Mouse (Mus musculus): ENCODE measurements around the gene Gna11.

Gna11 gene

GRCm38 (mm10) chr10:81542727-81543460 is 2.1 kb downstream of the Gna11 start:
- DNase-seq (ENCODE audit: low read depth) = no peak

- no peak for DNase-seq (ENCODE audit: low read depth)
Observed at GRCm38 (mm10) chr10:81541803-81542202, 3.2 kb downstream of the Gna11 start.

GRCm38 (mm10) chr10:81541363-81541762 is 3.6 kb downstream of the Gna11 start:
- DNase-seq (ENCODE audit: low read depth) = no peak

GRCm38 (mm10) chr10:81538321-81539048 is 6.5 kb downstream of the Gna11 start:
- no peak for DNase-seq (ENCODE audit: low read depth)

GRCm38 (mm10) chr10:81537429-81537828 is 7.6 kb downstream of the Gna11 start:
- DNase-seq (ENCODE audit: low read depth) = no peak

- DNase-seq (ENCODE audit: low read depth) = no peak
Observed at GRCm38 (mm10) chr10:81536734-81537133, 8.3 kb downstream of the Gna11 start.

- DNase-seq (ENCODE audit: low read depth) = no peak
Observed at GRCm38 (mm10) chr10:81534826-81535225, 10.2 kb downstream of the Gna11 start.

- no peak for DNase-seq (ENCODE audit: low read depth)
Observed at GRCm38 (mm10) chr10:81526779-81527178, 18.2 kb downstream of the Gna11 start.

GRCm38 (mm10) chr10:81525017-81525694 is 19.8 kb downstream of the Gna11 start:
- DNase-seq (ENCODE audit: low read depth) = no peak

- DNase-seq (ENCODE audit: low read depth) = no peak
Observed at GRCm38 (mm10) chr10:81524051-81524605, 20.9 kb downstream of the Gna11 start, which contains the start of gene Gna15. Gna15 (minus strand) TSS chr10:81524225.

- no peak for DNase-seq (ENCODE audit: low read depth)
Observed at GRCm38 (mm10) chr10:81523570-81523969, 21.4 kb downstream of the Gna11 start.

- DNase-seq (ENCODE audit: low read depth) = no peak
Observed at GRCm38 (mm10) chr10:81523142-81523541, 21.8 kb downstream of the Gna11 start.

- no peak for DNase-seq (ENCODE audit: low read depth)
Observed at GRCm38 (mm10) chr10:81519978-81520365, 25.0 kb downstream of the Gna11 start.

GRCm38 (mm10) chr10:81519227-81519977 is 25.6 kb downstream of the Gna11 start:
- no peak for DNase-seq (ENCODE audit: low read depth)

GRCm38 (mm10) chr10:81518546-81518945 is 26.4 kb downstream of the Gna11 start:
- no peak for DNase-seq (ENCODE audit: low read depth)

GRCm38 (mm10) chr10:81517227-81517626 is 27.8 kb downstream of the Gna11 start:
- no peak for DNase-seq (ENCODE audit: low read depth)

- DNase-seq (ENCODE audit: low read depth) = no peak
Observed at GRCm38 (mm10) chr10:81513798-81514197, 31.2 kb downstream of the Gna11 start.

GRCm38 (mm10) chr10:81510246-81510810 is 34.7 kb downstream of the Gna11 start:
- no peak for DNase-seq (ENCODE audit: low read depth)

- DNase-seq (ENCODE audit: low read depth) = no peak
Observed at GRCm38 (mm10) chr10:81507691-81508489, 37.1 kb downstream of the Gna11 start.

- no peak for DNase-seq (ENCODE audit: low read depth)
Observed at GRCm38 (mm10) chr10:81507095-81507494, 37.9 kb downstream of the Gna11 start.

Data from fibroblast of lung, adult 2 months (primary cell).